Mouse (Mus musculus): ENCODE results near the gene Psmc3ip. TPM values are rescaled to one million over a fixed set of nuclear protein-coding genes. Genes with fewer than 3 reads are reported as not detected.

Psmc3ip gene
- total RNA-seq, 2 experiments from 2014 or later: 2.7 to 4.9 TPM

DNA sequence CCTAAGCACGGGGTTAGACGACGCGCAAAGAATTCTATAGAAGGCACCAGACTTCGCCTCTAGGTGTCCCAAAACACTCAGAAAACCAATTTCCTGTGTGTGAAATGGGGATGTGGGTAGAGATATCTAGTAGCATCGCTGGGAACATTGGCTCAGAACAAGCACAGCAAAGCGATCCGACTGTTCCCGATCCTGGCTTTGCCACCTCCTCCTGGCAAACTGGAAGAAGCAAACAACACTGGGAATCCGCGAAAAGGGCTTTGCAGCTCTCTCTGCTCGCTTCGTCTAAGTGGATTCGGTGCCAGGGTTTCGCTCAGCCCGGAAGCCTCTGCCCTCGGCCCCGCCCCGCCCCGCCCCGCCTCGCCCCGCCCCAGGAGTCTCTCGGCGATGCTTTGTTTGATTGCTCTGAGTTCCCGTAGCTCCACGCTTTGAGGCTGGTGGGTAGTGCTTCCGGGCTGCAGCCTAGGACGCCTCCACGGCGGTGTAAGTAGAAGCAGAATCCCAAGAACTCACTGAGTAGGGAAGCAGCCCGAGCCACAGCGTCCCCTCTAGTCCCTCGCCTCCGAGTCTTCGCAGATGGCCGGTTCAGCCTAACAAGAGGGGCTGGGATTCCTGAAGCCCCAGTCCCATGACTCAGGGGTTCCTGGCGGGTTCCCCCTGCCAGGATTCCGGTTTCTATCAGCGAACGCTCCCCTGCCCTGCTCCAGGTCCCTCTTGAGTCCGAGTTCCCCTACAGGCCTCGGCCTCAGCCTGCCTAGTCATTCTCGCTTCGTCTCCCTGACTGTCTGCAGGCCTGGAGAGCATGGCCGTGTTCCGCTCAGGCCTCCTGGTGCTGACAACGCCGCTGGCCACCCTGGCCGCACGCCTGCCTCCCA, 12.8 kb downstream of the Psmc3ip start, which contains the start of gene Coasy:
TSS of gene Coasy (plus strand) at position 358 of the 875 bp plus-strand sequence.
- peak; percentile 83 to 93 for DNase-seq (ENCODE audit: low spot score in 2 of 2)

GRCm38 (mm10) chr11:101081659-101082058, 13.6 kb downstream of the Psmc3ip start:
- no peak for DNase-seq (ENCODE audit: low spot score in 2 of 2)

- DNase-seq (ENCODE audit: low spot score in 2 of 2): no peak
These were observed 14.8 kb downstream of the Psmc3ip start for GRCm38 (mm10) chr11:101080421-101080820.

- no peak for DNase-seq (ENCODE audit: low spot score in 2 of 2)
These were observed 15.5 kb downstream of the Psmc3ip start for GRCm38 (mm10) chr11:101079746-101080145.

DNA sequence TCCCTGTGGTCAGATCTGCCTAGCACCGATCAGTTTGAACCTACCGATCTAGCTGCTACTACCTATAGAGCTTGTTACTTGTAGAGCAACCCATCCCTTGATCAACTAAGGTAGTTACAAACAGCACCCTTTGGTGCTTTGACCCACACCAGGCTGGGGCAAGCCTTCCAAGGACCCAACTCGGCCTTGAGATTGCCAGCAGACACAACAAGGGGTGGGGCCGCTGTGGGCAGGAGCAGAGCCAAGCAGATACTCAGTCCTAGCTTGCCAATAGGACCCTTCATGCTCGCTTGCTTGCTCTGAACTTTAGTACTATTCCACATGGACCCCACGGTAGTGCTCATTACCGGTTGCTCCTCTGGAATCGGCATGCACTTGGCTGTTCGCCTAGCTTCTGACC, 17.1 kb downstream of the Psmc3ip start, which contains the start of gene Hsd17b1:
TSS of gene Hsd17b1 (plus strand) at position 291 of the 400 bp plus-strand sequence.
- no peak for DNase-seq (ENCODE audit: low spot score in 2 of 2)

DNA sequence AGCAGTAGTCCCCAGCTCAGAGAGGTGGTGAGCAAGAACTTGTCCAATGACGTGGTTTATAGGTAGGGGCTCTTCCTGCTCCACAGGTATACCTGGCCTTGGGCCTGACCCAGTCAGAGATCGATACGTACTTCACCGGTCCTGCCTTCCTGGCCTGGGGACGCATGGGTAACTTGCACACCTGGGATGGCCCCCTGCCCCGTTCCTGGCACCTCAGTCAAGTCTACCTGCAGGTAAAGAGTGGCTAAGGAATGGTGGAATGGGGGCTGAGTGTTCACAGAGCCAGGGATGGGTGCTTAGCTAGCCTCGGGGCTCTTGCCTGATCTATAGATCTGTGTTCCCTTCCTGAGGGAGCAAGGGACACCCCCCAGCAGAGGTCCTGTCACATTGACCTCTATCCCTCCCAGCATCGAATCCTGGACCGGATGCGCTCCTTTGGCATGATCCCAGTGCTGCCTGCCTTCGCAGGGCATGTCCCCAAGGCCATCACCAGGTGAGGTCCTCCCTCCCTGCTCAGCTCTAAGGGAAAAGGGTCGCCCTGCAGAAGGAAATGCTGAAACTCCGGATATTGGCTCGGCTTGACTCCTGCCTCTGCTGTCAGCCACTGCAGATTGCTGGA, 23.3 kb downstream of the Psmc3ip start:
- DNase-seq (ENCODE audit: low spot score in 2 of 2): no peak

DNA sequence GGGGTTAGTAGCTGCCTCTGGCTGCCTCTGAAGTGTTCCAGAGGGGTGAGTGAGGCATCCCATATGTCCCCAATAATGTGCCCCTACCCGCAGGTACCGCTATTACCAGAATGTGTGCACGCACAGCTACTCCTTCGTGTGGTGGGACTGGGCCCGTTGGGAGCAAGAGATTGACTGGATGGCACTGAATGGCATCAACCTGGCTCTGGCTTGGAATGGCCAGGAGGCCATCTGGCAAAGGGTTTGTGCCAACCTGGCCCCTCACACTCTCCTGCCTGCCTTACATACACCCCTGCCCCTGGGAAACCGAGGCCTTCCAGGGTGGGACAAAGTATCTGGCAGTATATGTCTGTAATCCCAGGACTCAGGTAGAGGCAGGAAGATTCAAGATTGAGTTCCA, 24.2 kb downstream of the Psmc3ip start:
- DNase-seq (ENCODE audit: low spot score in 2 of 2): no peak

GRCm38 (mm10) chr11:101070189-101070527, 25.1 kb downstream of the Psmc3ip start:
- no peak for DNase-seq (ENCODE audit: low spot score in 2 of 2)

DNA sequence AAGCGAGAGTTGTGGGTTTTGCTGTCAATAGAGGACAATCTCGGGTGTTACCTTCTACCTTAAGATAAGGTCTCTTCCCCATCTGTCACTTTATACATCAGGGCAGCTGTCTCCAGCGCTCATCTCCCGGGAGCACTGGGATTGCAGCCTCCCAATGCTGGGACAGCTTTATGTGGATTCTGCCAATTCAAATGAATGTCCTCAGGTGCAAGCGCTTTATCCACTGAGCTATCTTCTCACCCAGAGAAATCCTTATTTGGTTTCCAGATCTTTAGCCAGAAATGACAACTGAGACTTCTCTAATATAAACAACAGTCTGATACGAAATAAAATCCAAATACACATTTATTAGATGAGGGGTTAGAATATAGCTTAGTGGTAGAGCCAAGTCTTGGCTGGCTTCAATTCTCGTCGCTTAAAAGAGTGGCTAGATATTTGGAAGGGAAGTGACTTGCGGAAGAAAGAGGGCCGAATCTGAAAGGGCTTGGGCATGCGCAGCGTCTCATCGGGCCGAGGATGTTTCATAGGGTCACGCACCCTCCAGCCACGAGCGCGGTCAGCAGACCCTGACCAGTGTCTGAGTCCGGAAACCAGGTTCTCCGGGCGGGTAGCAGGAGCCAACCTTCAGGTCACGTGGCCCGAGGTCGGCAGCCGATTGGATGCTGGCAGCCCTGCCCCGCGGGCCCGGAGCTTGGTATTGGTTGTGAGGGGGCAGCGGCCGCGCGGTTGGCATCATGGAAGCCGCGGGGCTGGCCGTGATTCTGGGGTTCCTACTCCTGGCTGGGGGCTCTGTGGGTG, 25.6 kb downstream of the Psmc3ip start, which contains the start of gene Naglu:
TSS of gene Naglu (plus strand) at position 622 of the 798 bp plus-strand sequence.
- peak; percentile 93 to 95 for DNase-seq (ENCODE audit: low spot score in 2 of 2)

DNA sequence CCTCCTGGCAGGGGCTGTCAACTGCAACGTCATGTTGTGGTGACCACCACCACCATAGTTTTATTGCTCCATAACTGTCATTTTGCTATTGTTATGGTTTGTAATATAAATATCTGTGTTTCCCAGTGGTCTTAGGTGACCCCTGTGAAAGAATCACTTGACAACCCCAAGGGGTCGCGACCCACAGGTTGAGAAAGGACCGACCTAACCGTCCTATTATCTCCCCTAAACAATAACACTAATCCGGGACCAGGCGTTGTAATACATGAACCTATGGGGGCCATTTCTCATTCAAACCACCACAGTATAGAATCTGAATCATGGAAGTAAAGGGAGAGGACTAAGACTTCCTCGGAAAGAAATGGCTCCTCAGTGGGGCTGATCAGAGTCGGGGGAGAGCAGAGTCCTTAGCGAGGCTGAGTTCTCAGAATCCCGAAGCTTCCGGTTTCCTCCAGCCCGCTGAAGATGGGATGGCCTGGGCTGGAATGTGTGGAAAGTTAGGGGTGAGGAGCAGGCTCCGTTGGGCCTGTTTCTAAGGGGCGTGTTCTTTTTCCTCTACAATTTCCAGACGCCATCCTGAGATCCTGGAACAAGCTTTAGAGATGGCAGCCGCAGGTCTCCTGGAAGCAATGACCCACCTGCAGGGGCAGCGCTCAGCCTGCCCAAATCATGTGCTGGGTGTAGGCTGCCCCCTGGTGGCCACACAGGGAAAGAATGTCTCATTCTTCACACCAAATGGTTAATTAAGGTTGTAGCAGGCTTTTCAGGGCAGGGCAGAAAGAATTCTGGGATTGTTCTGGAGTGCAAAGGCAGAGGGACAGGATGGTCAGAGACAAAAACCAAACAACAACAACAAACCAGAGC, 28.5 kb downstream of the Psmc3ip start:
- peak; percentile 78 to 80 for DNase-seq (ENCODE audit: low spot score in 2 of 2)

GRCm38 (mm10) chr11:101065002-101065401, 30.2 kb downstream of the Psmc3ip start:
- no peak for DNase-seq (ENCODE audit: low spot score in 2 of 2)

GRCm38 (mm10) chr11:101064462-101064861, 30.8 kb downstream of the Psmc3ip start:
- no peak for DNase-seq (ENCODE audit: low spot score in 2 of 2)

- peak; percentile 58 to 63 for DNase-seq (ENCODE audit: low spot score in 2 of 2)
These were observed 31.4 kb downstream of the Psmc3ip start for GRCm38 (mm10) chr11:101063676-101064327.

DNA sequence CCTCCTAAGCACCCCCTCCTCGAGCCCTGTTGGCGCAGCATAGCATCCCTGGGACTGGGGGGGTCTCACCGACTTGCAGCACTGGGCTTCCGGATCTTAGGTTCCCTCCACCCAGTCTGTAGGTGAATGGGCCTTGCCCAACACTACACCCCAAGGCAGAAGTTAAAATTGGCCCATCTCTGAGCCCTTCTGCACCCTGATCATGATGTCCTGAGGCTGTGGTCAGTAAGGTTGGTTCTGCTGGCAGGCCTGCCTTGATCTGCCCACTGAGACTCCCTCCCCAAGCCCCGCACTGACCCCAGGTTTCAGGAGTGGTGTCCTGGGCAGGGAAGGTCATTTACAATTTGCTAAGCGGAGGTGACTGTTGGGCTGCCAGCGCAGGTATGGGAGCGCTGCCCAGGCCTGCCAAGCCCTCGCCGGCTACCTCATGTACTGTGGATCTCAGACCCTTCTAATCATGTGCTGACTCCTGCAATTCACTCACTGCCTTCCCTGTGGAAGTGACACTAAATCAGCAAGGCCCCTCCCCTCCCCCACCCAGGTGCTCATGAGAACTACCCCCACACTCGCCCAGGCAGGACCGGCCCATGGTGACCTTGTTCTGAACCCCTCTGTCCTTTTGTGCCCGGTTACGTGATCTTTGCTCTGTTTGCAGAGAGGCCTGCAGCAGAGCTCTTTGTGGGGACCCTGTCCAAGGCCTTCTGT, 32.1 kb downstream of the Psmc3ip start:
- DNase-seq (ENCODE audit: low spot score in 2 of 2): no peak

GRCm38 (mm10) chr11:101062165-101062884, 32.9 kb downstream of the Psmc3ip start:
- peak in 1 of 2 experiments; percentile 59 for DNase-seq (ENCODE audit: low spot score in 2 of 2)

DNA sequence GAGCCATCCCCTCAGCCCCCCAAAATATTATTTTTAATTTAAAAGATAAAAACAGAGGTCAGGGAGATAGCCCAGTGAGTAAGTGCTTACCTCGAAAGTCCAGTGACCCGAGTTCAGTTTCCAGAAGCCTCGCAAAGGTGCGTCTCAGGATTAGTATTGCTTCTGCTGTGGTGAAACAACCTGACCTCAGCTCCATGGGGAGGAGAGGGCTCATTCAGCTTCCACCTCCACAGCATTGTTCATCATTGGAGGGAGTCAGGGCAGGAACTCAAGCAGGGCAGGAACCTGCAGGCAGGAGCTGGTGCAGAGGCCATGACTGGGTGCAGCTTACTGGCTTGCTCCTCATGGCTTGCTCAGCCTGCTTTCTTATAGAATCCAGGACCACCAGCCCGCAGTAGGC, 34.2 kb downstream of the Psmc3ip start:
- no peak for DNase-seq (ENCODE audit: low spot score in 2 of 2)

DNA sequence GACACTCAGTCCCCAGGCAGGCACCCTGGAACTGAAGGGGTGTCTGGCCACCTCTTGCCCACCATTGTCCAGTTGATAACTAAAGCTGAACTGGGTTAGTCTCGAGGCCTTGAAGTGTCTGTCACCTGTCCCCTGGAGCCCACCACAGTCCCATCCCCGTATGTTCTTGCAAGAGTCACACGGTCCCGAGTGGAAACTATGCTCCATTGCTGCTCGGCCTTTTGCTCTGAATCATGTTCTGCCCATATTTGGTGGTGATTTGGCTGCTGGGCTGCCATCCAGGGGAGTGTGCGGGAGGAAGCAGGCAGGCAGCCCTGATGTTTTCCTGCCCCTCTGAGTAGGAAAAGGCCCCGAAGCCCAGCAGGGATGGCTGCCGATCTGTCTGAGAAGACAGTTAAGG, 35.1 kb downstream of the Psmc3ip start:
- peak in 1 of 2 experiments; percentile 67 for DNase-seq (ENCODE audit: low spot score in 2 of 2)

GRCm38 (mm10) chr11:101059473-101059872, 35.8 kb downstream of the Psmc3ip start:
- DNase-seq (ENCODE audit: low spot score in 2 of 2): no peak

GRCm38 (mm10) chr11:101058726-101059125, 36.5 kb downstream of the Psmc3ip start:
- DNase-seq (ENCODE audit: low spot score in 2 of 2): no peak
